Mouse (Mus musculus) cerebellum, adult 18-20 months (tissue): Measurements from ENCODE around the gene Mapk10.

Experiments
- DNase-seq, 2 experiments: peaks; one replicate each; pipeline ENCODE4 v3.0.0; 2021

Gene Mapk10

GRCm38 (mm10) chr5:103161574-103161973 lies 49.6 kb downstream of the Mapk10 start:
- DNase-seq: no peak

- DNase-seq: peak; percentile 37 to 54
Observed at GRCm38 (mm10) chr5:103161196-103161540, 50.0 kb downstream of the Mapk10 start.

- DNase-seq: no peak
Observed at GRCm38 (mm10) chr5:103160314-103161195, 50.6 kb downstream of the Mapk10 start.

DNA sequence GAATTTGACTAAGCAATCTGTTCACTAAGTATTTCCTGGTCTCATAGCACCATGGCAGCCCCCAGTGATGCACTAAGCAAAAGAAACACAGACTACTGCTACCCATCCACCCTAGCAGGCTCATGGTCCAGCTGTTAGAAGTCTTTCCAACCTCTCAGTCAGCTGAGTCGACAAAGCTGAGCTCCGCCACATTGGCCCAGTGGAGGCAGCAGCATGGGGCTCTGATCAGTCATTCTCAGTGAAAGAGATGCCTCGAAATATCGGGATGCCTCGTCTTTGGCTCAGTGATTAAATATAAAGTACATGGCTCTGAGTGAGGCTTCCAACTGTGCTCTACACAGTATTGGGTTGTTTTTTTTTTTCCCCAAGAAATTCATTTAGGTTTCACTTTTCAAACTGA lies 70.2 kb downstream of the Mapk10 start:
- DNase-seq: no peak

DNA sequence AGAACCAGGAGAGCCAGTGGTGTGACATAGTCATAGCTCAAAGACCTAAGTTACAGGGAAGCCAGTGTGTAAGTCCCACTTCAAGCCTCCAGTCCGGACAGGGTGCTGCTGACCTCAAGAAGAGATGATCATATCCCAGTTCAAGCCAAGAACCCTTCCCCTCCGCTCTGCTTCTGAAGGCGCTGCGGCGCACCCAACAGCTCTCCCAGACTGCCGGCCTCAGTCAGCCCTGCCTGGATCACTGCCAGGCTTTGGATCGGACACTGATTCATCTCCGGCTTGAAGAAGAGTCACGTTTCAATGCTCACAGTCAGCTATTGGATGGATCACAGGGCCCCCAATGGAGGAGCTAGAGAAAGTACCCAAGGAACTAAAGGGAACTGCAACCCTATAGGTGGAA lies 76.3 kb downstream of the Mapk10 start:
- peak; percentile 74 to 75 for DNase-seq

- no peak for DNase-seq
Observed at GRCm38 (mm10) chr5:103133626-103134025, 77.5 kb downstream of the Mapk10 start.

- no peak for DNase-seq
Observed at GRCm38 (mm10) chr5:103132814-103133213, 78.3 kb downstream of the Mapk10 start.

DNA sequence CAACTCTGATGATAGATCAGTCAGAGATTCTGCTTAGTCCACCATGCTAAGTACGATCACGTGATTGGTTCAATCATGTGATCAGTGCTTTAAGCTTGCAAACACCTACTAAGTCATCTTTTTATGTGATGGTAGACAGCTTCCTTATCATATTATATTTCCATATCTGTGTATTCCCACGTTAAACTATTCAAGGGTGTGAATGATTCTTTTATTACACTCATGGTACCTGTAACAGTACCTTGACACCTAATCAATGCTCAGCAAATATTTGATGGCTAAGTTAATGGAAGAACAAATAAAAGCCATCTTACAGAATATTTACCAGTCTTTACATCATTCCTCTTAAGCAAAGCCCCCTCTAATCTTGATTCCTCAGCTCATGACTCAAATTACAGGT lies 91.5 kb downstream of the Mapk10 start:
- no peak for DNase-seq

GRCm38 (mm10) chr5:103115571-103115970 lies 95.6 kb downstream of the Mapk10 start:
- DNase-seq: no peak

GRCm38 (mm10) chr5:103112471-103112870 lies 98.7 kb downstream of the Mapk10 start:
- DNase-seq: peak; percentile 36 to 45

DNA sequence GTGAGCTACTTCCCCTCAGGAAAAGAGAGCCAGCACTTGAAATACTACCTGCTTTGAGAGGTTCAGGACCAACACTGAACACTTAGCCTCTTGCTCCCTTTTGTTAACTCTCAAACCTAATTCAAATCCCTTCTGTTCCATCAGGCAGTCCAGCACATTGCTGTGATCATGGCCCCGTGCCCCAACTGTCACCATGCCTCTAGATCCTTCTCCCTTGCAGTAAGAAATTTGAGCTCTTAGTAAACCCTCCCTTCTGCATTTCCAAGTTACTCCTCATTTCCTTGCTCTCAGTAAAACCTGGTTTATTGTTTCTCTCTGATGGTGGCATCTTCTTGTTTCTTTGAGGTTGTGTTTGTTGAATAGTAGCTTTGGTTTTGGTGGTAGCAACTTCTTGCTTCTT lies 101.7 kb downstream of the Mapk10 start:
- no peak for DNase-seq

DNA sequence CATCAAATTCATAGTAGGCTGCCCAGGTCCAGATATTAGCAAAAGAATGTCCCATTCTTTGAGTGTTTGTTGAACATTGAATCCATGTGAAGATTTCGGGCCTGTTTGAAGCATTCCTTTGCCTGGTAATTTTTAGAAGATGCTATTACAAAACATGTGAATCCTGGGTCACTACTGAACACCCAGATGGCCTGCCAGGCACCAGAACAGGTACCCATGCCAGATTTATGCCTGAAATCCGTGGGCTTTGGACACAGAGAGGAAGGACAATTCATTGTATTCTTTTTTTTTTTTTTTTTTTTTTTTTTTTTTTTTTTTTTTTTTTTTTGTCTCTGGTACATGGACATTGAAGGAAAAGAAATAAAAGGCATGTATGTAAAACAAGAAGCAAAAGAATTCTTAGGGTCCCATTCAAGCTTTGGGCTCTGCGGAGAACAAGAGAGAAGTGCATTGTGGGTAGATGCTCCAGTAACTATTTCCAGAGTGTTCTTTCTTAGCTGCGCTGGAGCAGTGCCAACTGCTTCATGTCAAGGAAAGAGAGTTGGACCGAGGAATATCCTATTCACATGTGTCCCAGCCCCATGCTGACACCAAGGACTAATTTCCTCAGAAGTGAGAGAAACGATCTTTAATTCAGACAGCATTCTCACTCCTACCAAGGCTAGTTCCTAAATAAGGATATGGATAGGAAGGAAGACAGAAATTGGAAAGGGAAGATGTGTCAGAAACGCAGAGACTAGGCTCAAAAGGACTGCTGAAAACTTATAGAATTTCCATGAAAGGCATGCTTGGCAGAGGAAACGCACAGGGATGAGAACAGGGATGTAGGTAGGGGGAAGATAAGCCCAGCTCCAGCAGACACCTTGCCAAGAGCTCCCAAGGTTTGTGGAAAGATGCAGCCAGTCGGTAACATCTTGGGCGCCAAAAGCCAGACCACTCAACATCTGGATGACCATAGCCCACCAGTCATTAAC lies 105.4 kb downstream of the Mapk10 start:
- peak; percentile 40 to 48 for DNase-seq

DNA sequence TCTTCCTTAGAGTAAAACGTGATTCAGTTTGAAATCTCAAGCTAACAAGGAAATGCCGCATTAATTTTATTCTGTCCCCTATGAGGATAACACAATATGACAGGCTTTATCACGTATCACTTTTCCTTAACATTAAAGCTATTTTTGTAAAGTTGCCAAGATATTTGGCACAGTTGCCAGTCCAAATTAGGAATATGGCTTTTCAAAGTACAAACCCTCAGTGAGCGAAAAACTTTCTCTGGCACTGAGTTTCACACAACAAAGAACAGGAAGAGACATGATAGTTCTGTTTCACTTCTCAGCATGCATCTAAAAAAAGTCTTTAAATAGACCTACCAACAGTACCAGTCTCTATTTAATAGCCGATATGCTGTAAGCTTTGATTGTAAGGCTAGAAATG lies 107.1 kb downstream of the Mapk10 start:
- DNase-seq: no peak

DNA sequence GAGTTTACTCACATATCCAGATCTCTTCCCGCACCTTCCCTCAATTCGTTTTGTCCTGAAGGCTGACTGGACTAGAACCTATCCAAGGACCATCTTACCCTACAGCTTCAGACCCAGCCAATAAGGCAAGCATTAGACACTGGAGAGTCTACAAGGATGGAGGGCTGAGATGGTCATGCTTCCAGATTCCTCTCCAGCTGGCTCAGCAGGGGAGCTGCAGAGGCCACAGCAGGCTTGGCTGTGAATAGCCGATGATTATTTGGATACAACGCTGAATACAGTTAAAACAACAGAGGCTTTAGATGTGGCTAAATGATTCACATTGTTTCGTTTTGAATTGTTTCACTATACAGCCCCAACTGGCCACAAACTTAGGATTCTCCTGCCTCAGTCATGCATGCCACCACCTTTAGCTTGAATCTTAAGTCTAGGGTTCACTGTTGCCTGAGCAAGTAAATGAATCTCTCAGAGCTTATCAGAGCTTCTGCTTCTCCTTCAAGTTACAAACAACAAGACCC lies 108.2 kb downstream of the Mapk10 start:
- peak; percentile 53 to 56 for DNase-seq

GRCm38 (mm10) chr5:103102176-103102575 lies 109.0 kb downstream of the Mapk10 start:
- DNase-seq: peak; percentile 26 to 31

GRCm38 (mm10) chr5:103094166-103094565 lies 117.0 kb downstream of the Mapk10 start:
- DNase-seq: no peak

- DNase-seq: peak in 1 of 2 experiments; percentile 33
Observed at GRCm38 (mm10) chr5:103085844-103086243, 125.3 kb downstream of the Mapk10 start.

- peak; percentile 20 to 33 for DNase-seq
Observed at GRCm38 (mm10) chr5:103075451-103075850, 135.7 kb downstream of the Mapk10 start.

- DNase-seq: no peak
Observed at GRCm38 (mm10) chr5:103072200-103072825, 138.8 kb downstream of the Mapk10 start.

- peak in 1 of 2 experiments; percentile 23 for DNase-seq
Observed at GRCm38 (mm10) chr5:103071006-103071612, 140.0 kb downstream of the Mapk10 start.

GRCm38 (mm10) chr5:103050319-103050916 lies 160.7 kb downstream of the Mapk10 start:
- no peak for DNase-seq

- no peak for DNase-seq
Observed at GRCm38 (mm10) chr5:103048011-103048410, 163.1 kb downstream of the Mapk10 start.
